Mouse (Mus musculus) small intestine, adult 2 months (tissue): ENCODE results near the gene Hectd3.

Source experiments
- CTCF ChIP-seq: fragments of 200-500 bp; IDR thresholded peaks from 2 replicates; pipeline ENCODE4 v1.5.1; 2012; ENCODE audit warnings: low read depth, mild to moderate bottlenecking, control low read depth, inconsistent platforms, low read length, moderate library complexity, mixed read lengths; ENCODE audit not compliant: insufficient replicate concordance, insufficient read length; ENCODE audit errors: extremely low read depth
- POLR2A ChIP-seq: fragments of 200-500 bp; IDR thresholded peaks from 2 replicates; pipeline ENCODE4 v1.6.1; 2012; ENCODE audit warnings: low read depth, mild to moderate bottlenecking, control low read depth, inconsistent platforms, low read length, moderate library complexity

DNA sequence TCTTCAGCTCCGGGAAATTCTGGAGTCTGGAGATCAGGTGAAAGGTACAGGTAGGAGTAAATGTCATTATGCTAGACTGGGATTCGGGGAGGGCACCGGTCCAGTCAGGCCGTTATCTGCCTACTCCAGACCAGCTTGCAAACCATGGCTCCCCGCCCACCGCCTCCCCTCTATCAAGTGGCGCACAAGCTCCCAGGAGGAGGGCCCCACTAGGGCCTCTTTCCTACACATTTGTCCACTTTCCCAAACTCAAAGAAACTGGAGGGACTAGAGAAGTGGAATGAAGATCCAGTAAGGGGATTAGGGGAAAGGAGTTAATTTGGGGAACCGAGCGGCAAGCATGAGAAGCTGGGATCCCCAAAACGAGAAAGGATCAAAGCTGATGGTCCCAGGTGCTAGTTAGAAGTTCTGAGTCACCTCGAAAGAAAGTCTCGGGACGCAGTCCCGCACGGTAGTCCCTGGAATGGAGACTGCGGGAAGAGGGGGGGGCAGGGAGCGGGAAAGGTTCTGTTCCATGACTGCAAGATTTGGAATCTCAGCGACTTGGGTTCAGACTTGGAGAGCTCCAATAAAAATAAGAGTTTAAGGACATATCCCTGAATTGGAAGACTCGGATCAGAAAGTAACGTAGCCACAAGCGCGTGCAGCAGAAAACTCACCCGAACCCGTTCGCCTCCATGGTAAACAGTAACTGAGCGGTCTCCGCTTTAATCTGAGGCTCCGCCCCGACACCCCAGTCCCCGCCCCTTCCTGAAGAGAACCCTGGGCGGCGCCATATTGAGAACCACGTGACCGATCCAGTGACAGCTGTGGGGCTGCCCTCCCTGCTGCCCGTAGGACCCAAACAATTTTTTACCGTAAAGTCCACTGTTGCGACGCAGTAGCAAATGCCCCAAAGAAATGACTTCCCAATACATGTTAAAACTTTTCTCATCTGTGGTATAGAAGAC lies 1.2 kb upstream of the Hectd3 start, which contains the start of gene Urod:
- TF ChIP-seq CTCF (no peak), POLR2A (no peak; the same call in 1 of the 2 replicates)
